Mouse (Mus musculus) erythroblast, embryonic 14.5 days (primary cell): Measurements from ENCODE around the gene Plac9b.
"Not testable (repeated sequence)": the region's sequence is repeated elsewhere in the genome, so short reads cannot be mapped to it uniquely, and the experiment has no call there.

ENCODE experiments used
- GATA1 ChIP-seq: IDR thresholded peaks from 2 replicates; pipeline ENCODE4 v1.6.1; 2012; ENCODE audit warnings: low read length, inconsistent platforms, mixed read lengths
- TAL1 ChIP-seq: IDR thresholded peaks from 3 replicates; pipeline ENCODE4 v1.6.1; 2012; ENCODE audit warnings: low read length, inconsistent platforms, mixed read lengths

DNA sequence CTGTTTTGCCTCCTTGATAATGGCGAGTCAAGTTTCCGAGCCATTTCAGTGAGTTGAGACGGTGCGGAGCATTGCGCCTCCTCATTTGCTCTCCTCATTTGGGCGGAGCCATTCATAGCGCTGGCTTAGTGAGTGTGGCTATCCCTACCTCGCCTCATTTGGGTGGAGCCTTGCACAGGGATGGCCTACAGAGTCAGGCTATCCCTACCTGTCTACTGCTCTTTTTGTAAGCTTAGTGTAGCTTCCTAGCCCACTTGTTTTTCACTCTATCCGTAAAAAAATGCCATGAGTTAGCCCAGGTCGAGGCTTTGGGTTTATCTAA is 24.6 kb upstream of the Plac9b start, which contains the start of gene Tmem254b:
- not testable (repeated sequence) for TF ChIP-seq GATA1, TAL1
